Mouse (Mus musculus) brain, embryonic 18.5 days (tissue): Measurements from ENCODE around the gene Ehd4.

Source experiments
- DNase-seq: peaks from one replicate; pipeline ENCODE4 v3.0.0-alpha.2; 2012; ENCODE audit warnings: low read depth, low spot score

The Ehd4 gene

DNA sequence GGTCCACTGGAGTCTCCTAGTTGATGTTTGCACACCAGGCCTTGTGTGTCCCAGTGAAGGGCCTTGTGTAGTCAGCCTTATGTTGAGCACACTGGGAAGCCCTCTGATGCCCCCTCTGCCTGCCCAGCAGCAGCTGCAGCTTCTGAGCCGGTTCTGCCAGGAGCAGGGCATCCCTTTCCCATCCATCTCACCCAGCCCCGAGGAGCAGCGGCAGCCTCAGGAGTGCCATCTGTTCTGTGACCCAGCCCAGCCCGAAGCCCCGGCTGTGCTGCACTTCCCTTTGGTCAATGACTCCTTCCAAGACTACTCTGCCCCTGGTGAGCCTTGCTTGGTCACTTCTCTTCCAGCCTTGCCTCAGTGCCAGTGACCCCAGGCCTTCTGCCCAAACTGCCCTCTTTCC lies 113.4 kb downstream of the Ehd4 start:
- DNase-seq: no peak
